Mouse (Mus musculus): ENCODE measurements around the gene BC005537.

Gene BC005537

GRCm38 (mm10) chr13:24841702-24842101, 40.2 kb downstream of the BC005537 start:
- in situ Hi-C loops (cut with MboI, MseI): no loop called here

GRCm38 (mm10) chr13:24844983-24845955, 43.8 kb downstream of the BC005537 start, which contains the start of gene D130043K22Rik:
D130043K22Rik (plus strand) TSS chr13:24845135.
- in situ Hi-C loops (cut with MboI, MseI): no loop called here

- in situ Hi-C loops (cut with MboI, MseI): no loop called here
Observed at GRCm38 (mm10) chr13:24849318-24849717, 47.9 kb downstream of the BC005537 start.

- in situ Hi-C loops (cut with MboI, MseI): no loop called here
Observed at GRCm38 (mm10) chr13:24851989-24852388, 50.5 kb downstream of the BC005537 start.

GRCm38 (mm10) chr13:24852570-24852969, 51.1 kb downstream of the BC005537 start:
- in situ Hi-C loops (cut with MboI, MseI): no loop called here

GRCm38 (mm10) chr13:24859115-24859514, 57.7 kb downstream of the BC005537 start:
- in situ Hi-C loops (cut with MboI, MseI): no loop called here

GRCm38 (mm10) chr13:24861084-24861483, 59.6 kb downstream of the BC005537 start:
- in situ Hi-C loops (cut with MboI, MseI): no loop called here

GRCm38 (mm10) chr13:24862021-24862420, 60.6 kb downstream of the BC005537 start:
- in situ Hi-C loops (cut with MboI, MseI): no loop called here

- in situ Hi-C loops (cut with MboI, MseI): no loop called here
Observed at GRCm38 (mm10) chr13:24862520-24862919, 61.1 kb downstream of the BC005537 start.

Measured in T-helper 2 cell (primary cell).